Mouse (Mus musculus): ENCODE results near the gene Gm5741. TPM values are rescaled to one million over a fixed set of nuclear protein-coding genes. Genes with fewer than 3 reads are reported as not detected.

Gene Gm5741
- total RNA-seq (2014; rRNA removed) = not detected in 2 replicates
- polyA plus RNA-seq (2015; fragmentation: Nextera tagmentation; extraction: Ambion mirVana) = 2.2 TPM in 1 of 2 replicates, not detected in the other

DNA sequence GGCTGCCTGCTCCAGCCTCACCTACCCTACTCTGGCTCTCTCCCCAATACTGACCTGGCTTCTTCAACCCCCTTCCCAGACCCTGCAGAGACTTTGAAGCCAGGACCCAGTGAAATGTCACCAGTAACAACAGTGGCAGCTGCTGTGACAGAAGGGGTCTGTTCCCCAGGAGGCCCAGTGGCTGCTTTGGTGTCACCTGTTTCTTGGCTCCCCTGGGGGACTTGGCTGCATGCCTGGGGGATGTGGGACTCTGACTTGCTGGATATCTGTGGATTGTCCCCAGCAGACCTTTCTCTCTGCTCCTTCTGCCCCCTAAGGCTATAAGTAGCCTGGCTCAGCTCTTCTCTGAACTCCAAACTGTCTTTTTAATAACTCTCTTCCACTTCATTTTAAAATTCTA, at the start of gene Gm5741:
Gene Gm5741 (minus strand): TSS at position 1 of the 400 bp plus-strand sequence.
- DNase-seq (ENCODE audit: low spot score) = no peak
- TF ChIP-seq CTCF (IDR thresholded peaks at IDR 0.05) = no peak
- peaks cover 32% of the 10 kb centered on the region for H3K36me3 ChIP-seq (ENCODE audit: insufficient read depth, low read length)

DNA sequence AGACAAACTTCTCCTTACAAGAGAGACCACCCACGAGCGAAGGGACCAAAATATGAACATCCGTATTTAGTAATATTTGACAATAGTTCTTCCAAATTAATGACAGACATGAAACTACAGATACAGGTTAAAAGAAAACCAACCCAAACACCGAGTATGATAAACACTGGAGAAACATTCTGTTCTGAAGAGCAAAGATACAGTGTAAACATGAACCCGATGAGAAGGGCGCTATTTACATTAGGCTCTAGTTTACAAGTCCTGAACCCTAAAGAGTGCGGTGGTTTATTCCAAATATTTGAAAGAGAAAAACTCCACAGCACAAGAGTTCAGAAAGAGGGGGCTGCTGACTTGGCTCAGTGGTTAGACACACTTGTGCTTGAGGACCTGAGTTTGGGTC, 49.2 kb upstream of the Gm5741 start:
- no peaks in the 10 kb centered on the region for H3K27me3 ChIP-seq (ENCODE audit: insufficient read depth, low read length)
- H3K4me3 ChIP-seq (ENCODE audit: low read depth, low read length) = no peak overlapping the region
- H3K4me1 ChIP-seq (ENCODE audit: insufficient read depth, low read length) = no peaks in the 10 kb centered on the region
- no peak for TF ChIP-seq CTCF (IDR thresholded peaks at IDR 0.05)
- no peaks in the 10 kb centered on the region for H3K9me3 ChIP-seq (ENCODE audit: low read length)
- H3K36me3 ChIP-seq (ENCODE audit: insufficient read depth, low read length) = peaks cover under 1% of the 10 kb centered on the region; the same call in 1 of the 2 replicates
- 93% methylated on average over 7 of the region's 7 CpGs for WGBS
- no peak overlapping the region for H3K4me2 ChIP-seq (ENCODE audit: low read depth, low read length, poor library complexity, severe bottlenecking)
- DNase-seq (ENCODE audit: low spot score) (no peak), ATAC-seq (ENCODE audit: low FRiP score) (no peak)
- no peak overlapping the region for H3K27ac ChIP-seq (ENCODE audit: low read depth, low read length)
- H3K9ac ChIP-seq (replicated peaks; ENCODE audit: low read length, poor library complexity, severe bottlenecking) = no peak overlapping the region

More for the DNA sequence above, at the start of gene Gm5741:
- Histone ChIP-seq H3K27ac (ENCODE audit: low read depth, low read length) (no peak within 1 kb of the TSS), H3K4me2 (ENCODE audit: low read depth, low read length, poor library complexity, severe bottlenecking) (no peak within 1 kb of the TSS), H3K9me3 (ENCODE audit: low read length) (no peaks in the 10 kb centered on the region), H3K9ac (replicated peaks; ENCODE audit: low read length, poor library complexity, severe bottlenecking) (no peak within 1 kb of the TSS), H3K27me3 (ENCODE audit: insufficient read depth, low read length) (no peaks in the 10 kb centered on the region), H3K4me1 (ENCODE audit: insufficient read depth, low read length) (no peaks in the 10 kb centered on the region), H3K4me3 (ENCODE audit: low read depth, low read length) (no peak within 1 kb of the TSS)
- ATAC-seq (ENCODE audit: low FRiP score) = no peak

- no peak overlapping the region for H3K27ac ChIP-seq (ENCODE audit: low read depth, low read length)
- peaks cover 2% of the 10 kb centered on the region; the same call in 1 of the 2 replicates for H3K9me3 ChIP-seq (ENCODE audit: low read length)
- ATAC-seq (ENCODE audit: low FRiP score) (no peak), DNase-seq (ENCODE audit: low spot score) (no peak)
- H3K9ac ChIP-seq (replicated peaks; ENCODE audit: low read length, poor library complexity, severe bottlenecking) = no peak overlapping the region
- peaks cover 12% of the 10 kb centered on the region for H3K36me3 ChIP-seq (ENCODE audit: insufficient read depth, low read length)
- WGBS = 78% methylated on average over 4 of the region's 4 CpGs
- no peak for TF ChIP-seq CTCF (IDR thresholded peaks at IDR 0.05)
- H3K27me3 ChIP-seq (ENCODE audit: insufficient read depth, low read length) = no peaks in the 10 kb centered on the region
- no peaks in the 10 kb centered on the region for H3K4me1 ChIP-seq (ENCODE audit: insufficient read depth, low read length)
- no peak overlapping the region for H3K4me3 ChIP-seq (ENCODE audit: low read depth, low read length)
- no peak overlapping the region for H3K4me2 ChIP-seq (ENCODE audit: low read depth, low read length, poor library complexity, severe bottlenecking)
These were observed 47.7 kb upstream of the Gm5741 start for GRCm38 (mm10) chr8:85115501-85115900.

DNA sequence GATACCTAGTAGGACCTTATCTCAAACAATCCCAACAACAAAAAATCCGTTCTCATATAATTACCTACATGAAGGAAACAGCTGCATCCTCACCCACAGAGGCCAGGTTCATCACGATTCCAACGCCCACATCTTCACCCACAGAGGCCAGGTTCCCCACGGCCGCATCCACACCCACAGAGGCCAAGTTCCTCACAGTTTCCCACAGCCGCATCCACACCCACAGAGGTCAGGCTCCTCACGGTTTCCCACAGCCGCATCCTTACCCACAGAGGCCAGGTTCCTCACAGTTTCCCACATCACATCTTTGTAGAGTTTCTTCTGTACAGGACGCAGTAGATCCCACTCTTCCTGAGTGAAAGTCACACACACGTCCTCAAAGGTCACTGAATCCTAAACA, 45.5 kb upstream of the Gm5741 start:
- TF ChIP-seq CTCF (IDR thresholded peaks at IDR 0.05) = no peak
- no peaks in the 10 kb centered on the region for H3K27me3 ChIP-seq (ENCODE audit: insufficient read depth, low read length)
- H3K9me3 ChIP-seq (ENCODE audit: low read length) = peaks cover 8% of the 10 kb centered on the region; the same call in 1 of the 2 replicates
- H3K36me3 ChIP-seq (ENCODE audit: insufficient read depth, low read length) = peaks cover 24% of the 10 kb centered on the region
- no peak for DNase-seq (ENCODE audit: low spot score)
- H3K27ac ChIP-seq (ENCODE audit: low read depth, low read length) = no peak overlapping the region
- H3K4me1 ChIP-seq (ENCODE audit: insufficient read depth, low read length) = no peaks in the 10 kb centered on the region
- no peak for ATAC-seq (ENCODE audit: low FRiP score)
- no peak overlapping the region for H3K9ac ChIP-seq (replicated peaks; ENCODE audit: low read length, poor library complexity, severe bottlenecking)
- WGBS = 96% methylated on average over 10 of the region's 10 CpGs
- no peak overlapping the region for H3K4me2 ChIP-seq (ENCODE audit: low read depth, low read length, poor library complexity, severe bottlenecking)
- H3K4me3 ChIP-seq (ENCODE audit: low read depth, low read length) = no peak overlapping the region

DNA sequence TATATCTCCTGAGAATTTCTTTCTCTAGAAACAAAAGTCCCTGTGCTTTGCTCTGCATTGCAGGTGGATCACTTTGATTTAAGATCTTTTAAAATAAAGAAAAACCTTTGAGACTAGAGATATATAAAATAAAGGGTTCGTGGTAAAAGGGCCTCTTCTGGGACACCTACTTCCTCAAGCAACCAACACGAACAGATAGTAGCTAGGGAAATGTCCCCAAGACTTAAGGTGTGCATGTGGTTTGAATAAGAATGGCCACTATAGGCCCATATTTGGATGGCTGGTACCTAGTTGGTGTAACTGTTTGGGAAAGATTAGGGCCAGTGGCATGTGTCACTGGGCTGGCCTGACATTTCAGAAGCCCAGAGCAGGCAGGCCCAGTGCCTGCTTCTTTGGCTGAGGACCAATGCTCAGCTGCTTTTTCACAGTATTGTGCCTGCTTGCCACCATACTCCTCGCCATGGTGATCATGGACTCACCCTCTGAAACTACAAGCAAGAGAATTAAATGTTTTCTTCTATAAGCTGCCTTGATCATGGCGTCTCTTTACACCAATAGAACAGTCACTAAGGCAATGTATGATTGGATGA, 32.4 kb upstream of the Gm5741 start:
- no peak overlapping the region for H3K27ac ChIP-seq (ENCODE audit: low read depth, low read length)
- H3K9me3 ChIP-seq (ENCODE audit: low read length) = no peaks in the 10 kb centered on the region
- TF ChIP-seq CTCF (IDR thresholded peaks at IDR 0.05) = no peak
- H3K27me3 ChIP-seq (ENCODE audit: insufficient read depth, low read length) = no peaks in the 10 kb centered on the region
- WGBS = 84% methylated on average over 4 of the region's 4 CpGs
- H3K9ac ChIP-seq (replicated peaks; ENCODE audit: low read length, poor library complexity, severe bottlenecking) = no peak overlapping the region
- no peaks in the 10 kb centered on the region for H3K4me1 ChIP-seq (ENCODE audit: insufficient read depth, low read length)
- H3K36me3 ChIP-seq (ENCODE audit: insufficient read depth, low read length) = peaks cover 30% of the 10 kb centered on the region
- DNase-seq (ENCODE audit: low spot score) (no peak), ATAC-seq (ENCODE audit: low FRiP score) (no peak)
- no peak overlapping the region for H3K4me3 ChIP-seq (ENCODE audit: low read depth, low read length)
- no peak overlapping the region for H3K4me2 ChIP-seq (ENCODE audit: low read depth, low read length, poor library complexity, severe bottlenecking)

DNA sequence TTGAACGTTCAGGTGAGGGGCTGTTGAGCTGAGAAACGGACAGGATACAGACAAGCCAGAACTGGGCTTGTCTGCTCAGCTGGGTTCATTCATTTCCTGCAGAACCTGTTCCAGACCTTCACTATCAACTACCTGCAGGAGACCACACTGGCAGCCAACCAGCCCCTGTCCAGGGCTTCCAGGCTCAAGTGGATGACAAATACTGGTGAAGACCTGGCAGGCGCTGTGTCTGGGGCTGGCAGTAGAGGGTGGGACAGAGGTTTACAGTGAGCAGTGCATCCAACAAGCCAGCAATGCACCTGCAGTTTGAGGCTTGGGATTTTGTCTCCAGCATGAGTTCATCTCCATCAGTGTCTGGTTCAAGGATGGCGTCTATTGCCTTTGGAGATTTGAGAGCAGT, 29.1 kb upstream of the Gm5741 start:
- WGBS = 94% methylated on average over 4 of the region's 4 CpGs
- Histone ChIP-seq H3K36me3 (ENCODE audit: insufficient read depth, low read length) (peaks cover 40% of the 10 kb centered on the region), H3K9me3 (ENCODE audit: low read length) (no peaks in the 10 kb centered on the region), H3K27me3 (ENCODE audit: insufficient read depth, low read length) (no peaks in the 10 kb centered on the region), H3K9ac (replicated peaks; ENCODE audit: low read length, poor library complexity, severe bottlenecking) (no peak overlapping the region), H3K4me2 (ENCODE audit: low read depth, low read length, poor library complexity, severe bottlenecking) (no peak overlapping the region), H3K4me1 (ENCODE audit: insufficient read depth, low read length) (no peaks in the 10 kb centered on the region), H3K4me3 (ENCODE audit: low read depth, low read length) (no peak overlapping the region), H3K27ac (ENCODE audit: low read depth, low read length) (no peak overlapping the region)
- ATAC-seq (ENCODE audit: low FRiP score) (no peak), DNase-seq (ENCODE audit: low spot score) (no peak)
- no peak for TF ChIP-seq CTCF (IDR thresholded peaks at IDR 0.05)

All from midbrain, postnatal 0 days (tissue).